Mouse (Mus musculus) limb, embryonic 14.5 days (tissue): Measurements from ENCODE around the gene Igf1r. TPM values are rescaled to one million over a fixed set of nuclear protein-coding genes. Genes with fewer than 3 reads are reported as not detected.

Experiments used
- ATAC-seq: fragments of 200-750 bp; cut with Nextera tagmentation; 2 replicates; pipeline ENCODE4 v1.8.0; 2017; ENCODE audit warnings: low read depth, moderate number of reproducible peaks, moderate TSS enrichment; ENCODE audit not compliant: low FRiP score
- DNase-seq: peaks from one replicate; pipeline ENCODE4 v3.0.0-alpha.2; 2015; ENCODE audit warnings: low spot score
- H3K27ac ChIP-seq: fragments of 300-500 bp; sonication (generic); replicated peaks from 2 replicates; pipeline ENCODE4 v1.5.1; 2014; ENCODE audit warnings: low read depth, mild to moderate bottlenecking, low read length, moderate library complexity, mixed read lengths
- H3K27me3 ChIP-seq: fragments of 300-500 bp; sonication (generic); 2 replicates; pipeline ENCODE4 v1.6.1; 2014; ENCODE audit warnings: low read length, mixed read lengths; ENCODE audit not compliant: control insufficient read depth, insufficient read depth
- H3K36me3 ChIP-seq: fragments of 300-500 bp; sonication (generic); 2 replicates; pipeline ENCODE4 v1.6.1; 2014; ENCODE audit warnings: mild to moderate bottlenecking, low read length, moderate library complexity, mixed read lengths; ENCODE audit not compliant: control insufficient read depth, insufficient read depth
- H3K4me1 ChIP-seq: fragments of 300-500 bp; sonication (generic); 2 replicates; pipeline ENCODE4 v1.6.1; 2014; ENCODE audit warnings: antibody characterized with exemption, low read length, mixed read lengths; ENCODE audit not compliant: control insufficient read depth, insufficient read depth
- H3K4me2 ChIP-seq: fragments of 300-500 bp; sonication (generic); replicated peaks from 2 replicates; pipeline ENCODE4 v1.6.1; 2014; ENCODE audit warnings: low read depth, mild to moderate bottlenecking, low read length, moderate library complexity; ENCODE audit not compliant: severe bottlenecking
- H3K4me3 ChIP-seq: fragments of 300-500 bp; sonication (generic); replicated peaks from 2 replicates; pipeline ENCODE4 v1.5.1; 2014; ENCODE audit warnings: low read length
- H3K9ac ChIP-seq: fragments of 300-500 bp; sonication (generic); 2 replicates; pipeline ENCODE4 v1.6.1; 2014; ENCODE audit warnings: mild to moderate bottlenecking, low read depth, low read length, moderate library complexity; ENCODE audit not compliant: severe bottlenecking
- H3K9me3 ChIP-seq: fragments of 300-500 bp; sonication (generic); 2 replicates; pipeline ENCODE4 v1.6.1; 2016; ENCODE audit warnings: low read length; ENCODE audit not compliant: control insufficient read depth
- POLR2A ChIP-seq: fragments of 200-500 bp; IDR thresholded peaks from 2 replicates; pipeline ENCODE4 v1.8.0; 2012; ENCODE audit warnings: inconsistent platforms, mild to moderate bottlenecking, moderate library complexity, borderline replicate concordance; ENCODE audit not compliant: insufficient read depth, insufficient read length; ENCODE audit errors: extremely low read depth
- WGBS: fragments of 180-500 bp; shearing (Covaris S2); extraction: QIAGEN DNeasy Blood & Tissue Kit; methylation state at CpG from one replicate; pipeline ENCODE4 v1.1.7; 2014; 5-methylcytosine and 5-hydroxymethylcytosine counted together
- polyA plus RNA-seq, 2 experiments: library from polyadenylated mRNA; depleted of rRNA in 1 of 2; stranded (reverse) in 1 of 2; unstranded in 1 of 2; fragments of >200 nt; fragmentation: Nextera tagmentation in 1 of 2; extraction: Ambion mirVana in 1 of 2; gene quantifications; 2 replicates each; pipeline versions ENCODE4 v1.2.1 to v1.2.3; 2012 to 2014

Gene Igf1r
- polyA plus RNA-seq, 2 experiments = 22.5 to 34.6 TPM

DNA sequence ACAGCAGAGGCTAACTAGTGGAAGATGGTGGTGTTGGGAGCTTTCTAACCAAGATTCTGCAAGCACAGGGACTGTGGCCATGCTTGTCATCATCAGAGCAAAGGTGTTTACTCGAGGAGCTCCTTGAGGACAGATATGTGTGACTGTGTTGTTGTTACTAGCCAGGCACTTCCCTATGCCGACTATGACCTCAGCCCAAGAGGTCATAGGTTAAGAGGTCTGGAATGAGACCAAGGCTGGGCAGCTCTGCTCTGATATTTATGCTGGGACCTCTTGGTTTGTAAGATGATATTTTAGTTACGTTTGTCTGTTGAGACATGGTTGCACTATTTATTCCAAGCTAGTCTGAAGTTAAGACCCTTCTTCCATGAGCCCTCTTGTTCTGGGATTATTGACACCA, 169.8 kb downstream of the Igf1r start:
- no peak for TF ChIP-seq POLR2A
- Histone ChIP-seq H3K4me3 (no peak overlapping the region), H3K9me3 (no peaks in the 10 kb centered on the region), H3K27ac (no peak overlapping the region), H3K9ac (no peak overlapping the region), H3K4me2 (no peak overlapping the region), H3K4me1 (peaks cover 13% of the 10 kb centered on the region), H3K27me3 (no peaks in the 10 kb centered on the region), H3K36me3 (0 out of 2 replicates have a peak, but pooled peaks cover 2% of the 10 kb centered on the region)
- no peak for ATAC-seq
- WGBS = 32% methylated on average over 3 of the region's 3 CpGs
- DNase-seq = no peak

DNA sequence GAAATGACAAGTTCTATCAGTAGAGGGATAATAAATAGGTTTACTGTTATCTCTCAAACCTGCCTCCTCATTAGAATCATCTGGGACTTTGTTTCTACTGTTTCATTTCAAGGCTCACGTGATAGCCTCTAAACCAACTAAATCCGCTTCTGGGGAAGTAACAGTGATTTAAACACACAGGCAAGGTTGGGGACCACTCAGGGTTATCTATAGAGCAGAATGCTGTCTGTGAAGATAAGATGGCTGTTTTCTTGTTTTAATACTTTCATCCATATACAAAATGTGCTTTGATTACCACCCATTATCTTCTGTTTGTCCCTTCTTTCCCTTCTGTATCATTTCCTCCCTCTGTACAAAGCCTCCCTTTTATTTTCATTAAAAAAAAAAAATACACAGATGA, 172.7 kb downstream of the Igf1r start:
- Histone ChIP-seq H3K27ac (no peak overlapping the region), H3K4me2 (no peak overlapping the region), H3K4me1 (peaks cover 25% of the 10 kb centered on the region), H3K27me3 (no peaks in the 10 kb centered on the region), H3K4me3 (no peak overlapping the region), H3K36me3 (0 out of 2 replicates have a peak, but pooled peaks cover 2% of the 10 kb centered on the region), H3K9me3 (no peaks in the 10 kb centered on the region), H3K9ac (no peak overlapping the region)
- DNase-seq = no peak
- ATAC-seq = no peak
- TF ChIP-seq POLR2A = no peak
- 80% methylated on average over 2 of the region's 2 CpGs for WGBS

DNA sequence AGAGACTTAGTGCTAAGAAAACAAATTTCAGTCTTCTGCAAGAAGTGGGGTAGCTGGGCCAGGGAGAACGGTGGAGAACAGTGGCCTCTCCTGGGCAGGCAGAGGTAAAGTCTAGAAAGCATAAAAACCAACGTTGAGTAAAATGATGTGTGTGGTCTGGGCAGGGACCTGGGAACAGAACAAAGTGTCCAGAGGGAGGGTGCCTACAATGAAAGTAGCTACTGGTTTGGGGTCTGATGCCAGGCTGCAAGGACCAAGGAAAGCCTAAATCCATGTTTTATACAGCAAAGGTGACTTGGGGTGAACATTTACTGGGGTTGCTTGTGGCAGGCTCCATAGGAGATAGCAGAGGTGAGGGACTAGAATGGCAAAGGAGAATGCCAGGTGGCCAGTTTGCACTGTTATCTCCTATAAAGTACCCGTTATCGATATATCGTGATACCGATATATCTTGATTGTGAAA, 175.2 kb downstream of the Igf1r start:
- 30% methylated on average over 6 of the region's 6 CpGs for WGBS
- no peak for TF ChIP-seq POLR2A

DNA sequence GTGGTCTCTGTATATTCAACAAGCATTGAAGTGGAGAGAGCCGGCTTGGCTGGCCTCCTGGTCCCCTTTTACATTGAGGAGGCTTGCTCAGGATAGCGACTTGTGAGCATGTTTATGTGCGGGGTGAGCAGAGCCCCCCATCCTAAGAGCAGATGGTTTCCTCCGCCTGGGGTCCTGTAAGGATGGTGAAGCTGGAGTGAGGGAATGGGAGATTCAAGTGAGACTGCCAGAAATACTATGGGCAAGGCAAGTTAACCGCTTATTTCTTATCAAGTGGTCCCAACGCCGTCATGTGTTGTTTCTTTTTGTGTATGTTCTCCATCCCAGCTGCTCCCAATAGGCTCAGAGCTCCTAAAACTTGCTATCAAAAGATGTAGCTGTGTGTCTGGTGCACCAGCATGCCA, 175.6 kb downstream of the Igf1r start:
- DNase-seq (no peak), ATAC-seq (no peak)
- 4% methylated on average over 7 of the region's 7 CpGs for WGBS
- no peaks in the 10 kb centered on the region for H3K36me3 ChIP-seq
- peaks cover 34% of the 10 kb centered on the region for H3K4me1 ChIP-seq
- H3K9ac ChIP-seq = peak overlapping the region; percentile 59
- peak overlapping the region; percentile 55 for H3K4me3 ChIP-seq
- H3K4me2 ChIP-seq = peak overlapping the region; percentile 87
- no peaks in the 10 kb centered on the region for H3K27me3 ChIP-seq
- H3K27ac ChIP-seq = peak overlapping the region; percentile 74; the same call in 1 of the 2 replicates
- no peaks in the 10 kb centered on the region for H3K9me3 ChIP-seq
- no peak for TF ChIP-seq POLR2A

More for the DNA sequence above, 175.2 kb downstream of the Igf1r start:
- Histone ChIP-seq H3K9me3 (no peaks in the 10 kb centered on the region), H3K4me2 (peak overlapping the region; percentile 87), H3K4me1 (peaks cover 34% of the 10 kb centered on the region), H3K27me3 (no peaks in the 10 kb centered on the region), H3K36me3 (no peaks in the 10 kb centered on the region), H3K9ac (no peak overlapping the region), H3K4me3 (0 out of 2 replicates have a peak overlapping the region, but pooled peaks have one; percentile 55), H3K27ac (peak overlapping the region; percentile 38; the same call in 1 of the 2 replicates)
- DNase-seq (no peak), ATAC-seq (no peak)

DNA sequence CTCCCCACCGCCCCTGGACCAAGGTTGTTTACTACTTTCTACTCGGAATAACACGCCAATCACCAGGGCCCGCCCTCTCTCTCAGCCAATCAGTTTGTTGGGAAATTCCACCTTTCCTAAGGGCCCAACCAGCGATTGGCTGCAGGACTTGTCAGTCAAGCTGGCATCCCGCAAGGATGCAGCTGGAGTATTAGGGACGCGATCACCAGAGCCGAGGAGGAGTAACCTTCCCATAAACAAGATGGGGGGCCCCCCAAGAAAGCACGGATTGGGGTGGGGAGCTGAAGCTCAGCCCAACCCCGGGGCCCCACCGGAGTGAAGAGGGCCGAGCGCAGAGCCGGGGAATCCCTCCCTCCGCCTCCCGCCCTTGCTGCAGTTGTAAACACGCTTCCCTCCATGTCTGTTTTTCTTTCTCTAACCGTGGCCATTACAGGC, 176.5 kb downstream of the Igf1r start:
- Histone ChIP-seq H3K9me3 (no peaks in the 10 kb centered on the region), H3K4me2 (peak overlapping the region; percentile 87), H3K9ac (peak overlapping the region; percentile 59), H3K36me3 (no peaks in the 10 kb centered on the region), H3K27ac (peak overlapping the region; percentile 74), H3K27me3 (no peaks in the 10 kb centered on the region), H3K4me1 (peaks cover 37% of the 10 kb centered on the region), H3K4me3 (peak overlapping the region; percentile 55)
- under 1% methylated on average over 19 of the region's 19 CpGs for WGBS
- DNase-seq = peak; percentile 99
- no peak for TF ChIP-seq POLR2A
- peak; percentile 95 for ATAC-seq
